Mouse (Mus musculus) right cerebral cortex, postnatal 10 days (tissue): ENCODE measurements around the gene Tanc1.
A peak's percentile ranks its signal among the peaks of the same experiment; 100 is the strongest.
"Not testable (repeated sequence)": the region's sequence is repeated elsewhere in the genome, so short reads cannot be mapped to it uniquely, and the experiment has no call there.

ENCODE experiments used
- DNase-seq, 2 experiments: peaks; one replicate each; pipeline ENCODE4 v3.0.0; 2021; ENCODE audit warnings: low spot score in 2 of 2

The Tanc1 gene

GRCm38 (mm10) chr2:59611831-59612732, at the start of gene Tanc1:
Gene Tanc1, plus strand, starts transcription at chr2:59612042.
- peak; percentile 77 to 83 for DNase-seq

GRCm38 (mm10) chr2:59562215-59562614, 49.6 kb upstream of the Tanc1 start:
- DNase-seq: no peak

- no peak for DNase-seq
Observed at GRCm38 (mm10) chr2:59562696-59563095, 49.1 kb upstream of the Tanc1 start.

GRCm38 (mm10) chr2:59564029-59564611, 47.7 kb upstream of the Tanc1 start:
- DNase-seq: not testable (repeated sequence)

GRCm38 (mm10) chr2:59564947-59565346, 46.9 kb upstream of the Tanc1 start:
- DNase-seq: no peak

GRCm38 (mm10) chr2:59580939-59581338, 30.9 kb upstream of the Tanc1 start:
- DNase-seq: no peak

GRCm38 (mm10) chr2:59583961-59584360, 27.9 kb upstream of the Tanc1 start:
- DNase-seq: no peak

- DNase-seq: no peak
Observed at GRCm38 (mm10) chr2:59587387-59588095, 24.3 kb upstream of the Tanc1 start.

- no peak for DNase-seq
Observed at GRCm38 (mm10) chr2:59588096-59588405, 23.8 kb upstream of the Tanc1 start.

GRCm38 (mm10) chr2:59593341-59593902, 18.4 kb upstream of the Tanc1 start:
- DNase-seq: no peak

- no peak for DNase-seq
Observed at GRCm38 (mm10) chr2:59594095-59594494, 17.7 kb upstream of the Tanc1 start.

- no peak for DNase-seq
Observed at GRCm38 (mm10) chr2:59596545-59596944, 15.3 kb upstream of the Tanc1 start.

GRCm38 (mm10) chr2:59598286-59598685, 13.6 kb upstream of the Tanc1 start:
- no peak for DNase-seq

- DNase-seq: no peak
Observed at GRCm38 (mm10) chr2:59598894-59599293, 12.9 kb upstream of the Tanc1 start.

- no peak for DNase-seq
Observed at GRCm38 (mm10) chr2:59599338-59600111, 12.3 kb upstream of the Tanc1 start.

- DNase-seq: peak; percentile 53 to 69
Observed at GRCm38 (mm10) chr2:59600123-59600840, 11.6 kb upstream of the Tanc1 start.

GRCm38 (mm10) chr2:59600980-59601379, 10.9 kb upstream of the Tanc1 start:
- peak in 1 of 2 experiments; percentile 26 for DNase-seq

GRCm38 (mm10) chr2:59601452-59601851, 10.4 kb upstream of the Tanc1 start:
- DNase-seq: no peak

- no peak for DNase-seq
Observed at GRCm38 (mm10) chr2:59608958-59609357, 2.9 kb upstream of the Tanc1 start.

GRCm38 (mm10) chr2:59611216-59611810, 529 bp upstream of the Tanc1 start:
- DNase-seq: no peak
